Mouse (Mus musculus) midbrain, embryonic 13.5 days (tissue): ENCODE measurements at regions not wholly inside any gene's neighbourhood (a gene's known extent, or its start where the extent isn't known, plus 50 kb on each side); places are given as distances from the start of the nearest gene placed in this dataset.

Source experiments
- ATAC-seq: fragments of 200-750 bp; cut with Nextera tagmentation; 2 replicates; pipeline ENCODE4 v1.8.0; 2017; ENCODE audit warnings: mild to moderate bottlenecking, moderate TSS enrichment, moderate library complexity
- H3K27ac ChIP-seq: fragments of 300-500 bp; sonication (generic); 2 replicates; pipeline ENCODE4 v1.5.1; 2015; ENCODE audit warnings: inconsistent platforms, mild to moderate bottlenecking, moderate library complexity
- H3K27me3 ChIP-seq: fragments of 300-500 bp; sonication (generic); 2 replicates; pipeline ENCODE4 v1.6.1; 2015; ENCODE audit warnings: mild to moderate bottlenecking, inconsistent platforms
- H3K36me3 ChIP-seq: fragments of 300-500 bp; sonication (generic); 2 replicates; pipeline ENCODE4 v1.6.1; 2015; ENCODE audit warnings: mild to moderate bottlenecking, inconsistent platforms
- H3K4me1 ChIP-seq: fragments of 300-500 bp; sonication (generic); replicated peaks from 2 replicates; pipeline ENCODE4 v1.6.1; 2015; ENCODE audit warnings: inconsistent platforms
- H3K4me2 ChIP-seq: fragments of 300-500 bp; sonication (generic); replicated peaks from 2 replicates; pipeline ENCODE4 v1.6.1; 2015; ENCODE audit warnings: moderate library complexity, mild to moderate bottlenecking, inconsistent platforms
- H3K4me3 ChIP-seq: fragments of 300-500 bp; sonication (generic); replicated peaks from 2 replicates; pipeline ENCODE4 v1.5.1; 2015; ENCODE audit warnings: mild to moderate bottlenecking, inconsistent platforms
- H3K9ac ChIP-seq: fragments of 300-500 bp; sonication (generic); replicated peaks from 2 replicates; pipeline ENCODE4 v1.6.1; 2015; ENCODE audit warnings: mild to moderate bottlenecking, inconsistent platforms
- H3K9me3 ChIP-seq: fragments of 300-500 bp; sonication (generic); 2 replicates; pipeline ENCODE4 v1.6.1; 2016; ENCODE audit warnings: mild to moderate bottlenecking, inconsistent platforms
- WGBS: fragments of 180-500 bp; shearing (Covaris S2); methylation state at CpG from one replicate; pipeline ENCODE4 v1.1.7; 2015; 5-methylcytosine and 5-hydroxymethylcytosine counted together

DNA sequence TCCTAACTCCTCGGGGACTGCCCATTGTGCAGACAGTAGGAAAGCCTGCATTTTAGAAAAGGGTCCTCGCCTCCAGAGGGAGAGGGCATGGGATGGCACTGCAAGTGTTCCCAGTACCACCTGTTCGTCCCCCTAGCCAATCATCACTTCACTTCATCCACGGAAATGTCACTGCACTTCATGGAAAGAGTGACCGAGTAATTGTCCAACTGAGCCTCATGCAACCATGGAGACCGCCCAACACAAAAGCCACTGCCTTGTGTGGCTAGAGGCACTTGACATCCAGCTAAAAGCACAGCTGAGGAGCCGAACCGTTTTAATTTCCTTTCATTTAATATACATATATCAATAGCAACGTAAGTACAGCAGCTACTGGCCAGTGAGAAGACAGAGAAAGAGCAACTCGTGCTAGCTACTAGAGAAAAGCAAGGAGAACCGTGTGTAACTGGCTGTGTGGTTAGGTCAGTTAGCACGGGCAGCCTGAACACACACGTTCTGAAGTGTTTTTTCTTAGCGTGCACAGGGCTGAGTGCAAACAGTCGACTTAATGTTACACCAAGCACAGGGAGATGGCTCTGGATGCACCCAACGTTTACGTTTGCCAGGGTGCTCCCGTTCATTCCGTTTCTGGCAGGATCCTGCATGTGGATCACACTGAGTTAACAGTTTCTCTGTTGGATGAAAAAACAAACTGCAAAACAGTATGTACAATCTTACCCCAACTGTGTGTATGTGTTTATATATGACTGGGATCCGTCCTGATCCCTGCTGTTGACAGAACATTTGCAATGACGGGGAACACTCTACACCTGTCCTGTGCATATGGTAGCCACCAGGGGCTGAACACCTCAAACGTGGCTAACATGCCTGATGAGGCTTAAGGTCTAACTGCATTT, 202.8 kb upstream of the Klf14 start:
- Histone ChIP-seq H3K36me3 (no peaks in the 10 kb centered on the region), H3K9ac (no peak overlapping the region), H3K27me3 (no peaks in the 10 kb centered on the region), H3K4me2 (no peak overlapping the region), H3K27ac (no peak overlapping the region), H3K4me1 (peaks cover 14% of the 10 kb centered on the region), H3K9me3 (no peaks in the 10 kb centered on the region), H3K4me3 (no peak overlapping the region)
- 67% methylated on average over 22 of the region's 22 CpGs for WGBS
- ATAC-seq: no peak

DNA sequence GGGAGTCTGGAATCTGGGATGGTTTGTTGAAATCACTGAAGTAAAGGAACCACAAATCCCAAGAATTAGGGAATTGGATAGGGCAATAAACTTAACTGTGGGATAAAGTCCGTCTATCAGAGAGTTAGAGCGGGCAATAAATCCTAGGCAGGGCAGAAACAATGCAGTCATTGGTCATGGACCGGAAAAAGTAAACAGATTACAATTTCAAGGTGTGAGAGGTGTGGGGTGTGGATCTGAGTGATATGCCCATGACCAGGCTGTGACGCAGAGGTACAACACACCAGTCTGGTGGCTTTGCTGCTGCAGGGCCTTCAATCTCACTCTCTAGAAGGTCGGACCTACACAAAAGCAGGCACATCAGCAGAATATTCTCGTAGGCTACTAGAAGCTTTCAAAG, 206.1 kb upstream of the Klf14 start:
- H3K27me3 ChIP-seq: no peaks in the 10 kb centered on the region
- H3K4me2 ChIP-seq: no peak overlapping the region
- 89% methylated on average over 6 of the region's 6 CpGs for WGBS
- H3K4me1 ChIP-seq: peaks cover 7% of the 10 kb centered on the region; the same call in 1 of the 2 replicates
- no peak overlapping the region for H3K4me3 ChIP-seq
- no peak overlapping the region for H3K27ac ChIP-seq
- H3K36me3 ChIP-seq: no peaks in the 10 kb centered on the region
- no peaks in the 10 kb centered on the region for H3K9me3 ChIP-seq
- no peak overlapping the region for H3K9ac ChIP-seq
- ATAC-seq: no peak

DNA sequence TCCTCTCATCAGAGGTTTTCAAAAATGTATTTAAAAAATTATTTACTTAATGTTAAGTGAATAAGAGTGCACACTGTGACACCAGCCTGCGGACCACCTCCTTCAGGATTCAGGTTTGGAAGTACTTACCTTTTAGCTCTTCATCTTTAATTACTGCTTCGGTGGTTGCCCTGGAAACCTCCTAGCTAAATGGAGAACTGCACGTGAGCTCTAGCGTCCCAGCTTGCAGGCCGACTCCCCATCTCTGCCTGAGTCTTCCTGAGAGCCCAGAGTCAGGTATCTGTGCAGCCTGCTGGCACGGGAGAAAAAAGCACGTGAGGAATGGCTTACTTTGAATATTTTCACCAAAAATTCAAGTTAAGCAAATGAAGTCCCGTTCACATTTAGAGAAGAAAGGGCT, 207.5 kb upstream of the Klf14 start:
- H3K27me3 ChIP-seq: no peaks in the 10 kb centered on the region
- 58% methylated on average over 8 of the region's 8 CpGs for WGBS
- no peak for ATAC-seq

DNA sequence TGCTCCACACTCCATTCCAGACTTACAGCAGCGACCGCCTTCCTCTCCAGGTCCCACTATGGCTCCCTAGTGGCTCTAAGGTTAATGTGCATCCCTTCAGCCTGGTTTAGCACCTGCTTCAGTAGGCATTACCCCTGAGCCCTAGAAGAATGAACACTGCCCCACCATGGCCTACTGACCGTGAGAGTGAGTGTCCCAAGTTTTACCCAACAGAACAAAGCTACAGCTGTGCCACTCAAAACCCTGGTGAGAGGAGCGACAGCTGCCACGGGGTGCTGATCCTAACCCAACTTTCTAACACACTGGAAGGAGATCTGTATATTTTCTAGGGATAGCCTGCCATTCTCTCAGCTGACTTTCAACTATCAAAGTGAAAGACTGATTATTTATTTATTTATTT, 208.9 kb upstream of the Klf14 start:
- WGBS: 84% methylated on average over 5 of the region's 5 CpGs
- Histone ChIP-seq H3K27ac (no peak overlapping the region), H3K36me3 (no peaks in the 10 kb centered on the region), H3K4me2 (no peak overlapping the region), H3K27me3 (no peaks in the 10 kb centered on the region), H3K9ac (no peak overlapping the region), H3K4me1 (0 out of 2 replicates have a peak, but pooled peaks cover 4% of the 10 kb centered on the region), H3K9me3 (no peaks in the 10 kb centered on the region), H3K4me3 (no peak overlapping the region)
- ATAC-seq: no peak

More for the DNA sequence above, 207.5 kb upstream of the Klf14 start:
- no peak overlapping the region for H3K4me3 ChIP-seq
- no peaks in the 10 kb centered on the region for H3K36me3 ChIP-seq
- H3K4me2 ChIP-seq: no peak overlapping the region
- no peak overlapping the region for H3K27ac ChIP-seq
- H3K9me3 ChIP-seq: no peaks in the 10 kb centered on the region
- no peak overlapping the region for H3K9ac ChIP-seq
- H3K4me1 ChIP-seq: 0 out of 2 replicates have a peak, but pooled peaks cover 4% of the 10 kb centered on the region

DNA sequence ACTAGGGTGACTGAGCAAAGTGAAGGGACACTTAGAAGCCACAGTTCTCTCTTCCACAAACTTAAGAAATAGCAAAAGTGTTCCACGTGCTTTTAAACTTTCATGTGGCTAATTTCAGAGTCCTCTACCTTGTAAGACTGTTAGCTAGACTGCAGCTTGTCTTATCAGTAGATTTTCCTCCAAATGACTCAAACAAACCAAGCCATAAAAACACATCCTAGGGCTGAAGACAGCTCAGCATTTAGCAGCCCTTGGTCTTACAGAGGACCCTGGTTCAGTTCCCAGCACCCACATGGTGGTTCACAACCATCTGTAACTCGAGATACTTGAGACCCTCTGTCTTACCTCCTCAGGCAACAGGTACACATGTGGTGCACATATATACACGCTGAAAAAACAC, 209.9 kb upstream of the Klf14 start:
- Histone ChIP-seq H3K36me3 (no peaks in the 10 kb centered on the region), H3K9ac (no peak overlapping the region), H3K4me3 (no peak overlapping the region), H3K4me2 (no peak overlapping the region), H3K4me1 (0 out of 2 replicates have a peak, but pooled peaks cover 4% of the 10 kb centered on the region), H3K27me3 (no peaks in the 10 kb centered on the region), H3K9me3 (no peaks in the 10 kb centered on the region), H3K27ac (no peak overlapping the region)
- 85% methylated on average over 3 of the region's 3 CpGs for WGBS
- no peak for ATAC-seq

DNA sequence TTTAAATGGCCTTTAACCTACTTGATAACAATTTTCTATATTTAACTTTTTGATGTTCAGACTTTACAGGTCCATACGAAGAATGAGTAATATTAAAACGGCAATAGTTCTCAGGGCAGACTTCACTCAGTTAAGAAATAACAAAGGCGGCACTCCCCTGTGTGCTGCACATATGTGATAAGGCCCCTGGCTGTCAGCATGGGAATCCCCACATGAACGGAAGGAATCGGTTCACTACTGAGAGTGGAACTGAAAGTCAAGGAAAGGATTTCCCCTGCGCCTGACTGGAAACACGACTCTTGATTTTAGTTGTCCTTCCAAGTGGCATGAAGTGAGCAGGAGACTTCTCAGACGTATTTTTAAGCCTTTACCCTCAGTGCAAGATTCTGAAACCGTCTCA, 210.5 kb upstream of the Klf14 start:
- Histone ChIP-seq H3K9ac (no peak overlapping the region), H3K27ac (no peak overlapping the region), H3K27me3 (no peaks in the 10 kb centered on the region), H3K4me2 (no peak overlapping the region), H3K4me3 (no peak overlapping the region), H3K9me3 (no peaks in the 10 kb centered on the region), H3K4me1 (0 out of 2 replicates have a peak, but pooled peaks cover 4% of the 10 kb centered on the region), H3K36me3 (no peaks in the 10 kb centered on the region)
- 88% methylated on average over 9 of the region's 9 CpGs for WGBS
- no peak for ATAC-seq

DNA sequence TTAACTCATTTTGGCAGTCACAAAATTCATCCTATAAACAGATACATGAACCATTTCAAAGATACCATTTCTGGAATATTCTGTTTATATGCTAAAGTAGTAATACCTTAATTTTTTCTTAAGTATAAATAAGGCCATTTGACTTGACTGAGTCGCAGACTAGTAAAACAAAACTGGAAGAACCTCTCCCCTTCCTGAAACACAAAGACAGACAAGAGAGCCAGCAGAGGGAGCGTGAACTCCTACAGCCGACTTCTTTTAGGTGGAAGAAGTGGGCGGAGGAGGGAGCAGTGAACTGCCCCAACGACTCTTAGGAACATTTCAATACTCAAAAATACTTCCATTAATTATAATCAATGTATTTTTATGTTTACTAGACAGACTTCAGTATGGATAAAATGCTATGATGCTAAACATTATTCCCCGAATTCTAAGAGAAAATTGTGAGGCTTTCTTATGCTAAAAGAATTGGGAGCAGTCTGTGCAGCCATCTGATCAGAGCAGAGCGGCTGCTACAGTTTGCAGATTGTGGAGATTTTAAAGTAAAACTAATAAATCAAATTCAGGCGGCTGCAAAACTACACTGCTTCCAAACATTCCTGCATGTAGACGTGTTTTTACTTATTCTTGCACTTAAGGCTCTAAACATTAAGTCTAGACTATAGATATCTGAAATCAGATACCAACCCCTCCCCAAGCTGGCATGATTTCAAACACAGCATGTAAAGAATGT, 211.2 kb upstream of the Klf14 start:
- Histone ChIP-seq H3K4me2 (no peak overlapping the region), H3K27ac (no peak overlapping the region), H3K36me3 (no peaks in the 10 kb centered on the region), H3K4me3 (no peak overlapping the region), H3K27me3 (no peaks in the 10 kb centered on the region), H3K4me1 (0 out of 2 replicates have a peak, but pooled peaks cover 4% of the 10 kb centered on the region), H3K9me3 (no peaks in the 10 kb centered on the region), H3K9ac (no peak overlapping the region)
- 65% methylated on average over 9 of the region's 9 CpGs for WGBS
- no peak for ATAC-seq

DNA sequence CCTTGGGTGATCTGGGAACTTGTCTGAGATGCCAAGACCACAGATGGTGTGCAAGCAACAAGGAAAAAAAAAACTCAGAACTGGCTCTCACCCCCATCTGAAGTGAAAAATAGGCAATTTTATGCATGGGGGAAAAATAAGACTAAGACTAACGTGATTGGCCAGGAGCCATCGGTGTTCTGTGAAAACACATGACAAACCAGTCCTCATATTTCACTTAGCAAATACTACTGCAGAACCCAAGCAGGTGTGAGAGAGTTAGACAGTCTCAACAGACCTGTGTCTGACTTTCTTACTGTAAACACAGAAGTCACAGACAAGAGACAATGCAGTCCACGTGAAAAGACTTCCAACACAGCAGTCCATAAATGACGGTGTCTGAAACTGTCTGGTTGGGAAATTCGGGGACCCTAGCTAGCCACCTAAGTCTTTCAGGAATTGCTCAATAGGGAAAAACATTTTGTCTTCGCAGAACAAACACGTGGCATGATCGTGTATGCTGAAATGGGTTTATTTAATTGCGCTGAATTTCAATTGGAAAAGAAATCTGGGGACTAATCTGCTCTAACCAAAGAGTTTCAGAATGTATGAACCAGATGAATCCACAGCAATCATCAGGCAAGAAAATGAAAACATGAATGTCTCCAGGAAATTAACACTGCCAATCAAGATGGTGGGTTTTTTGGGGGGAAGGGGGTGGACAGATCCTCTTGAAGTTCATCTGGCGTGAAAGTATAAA, 213.1 kb upstream of the Klf14 start:
- Histone ChIP-seq H3K4me3 (no peak overlapping the region), H3K9ac (no peak overlapping the region), H3K36me3 (no peaks in the 10 kb centered on the region), H3K4me2 (no peak overlapping the region), H3K27ac (no peak overlapping the region), H3K9me3 (no peaks in the 10 kb centered on the region), H3K27me3 (no peaks in the 10 kb centered on the region), H3K4me1 (0 out of 2 replicates have a peak, but pooled peaks cover 4% of the 10 kb centered on the region)
- 93% methylated on average over 10 of the region's 10 CpGs for WGBS
- ATAC-seq: no peak

DNA sequence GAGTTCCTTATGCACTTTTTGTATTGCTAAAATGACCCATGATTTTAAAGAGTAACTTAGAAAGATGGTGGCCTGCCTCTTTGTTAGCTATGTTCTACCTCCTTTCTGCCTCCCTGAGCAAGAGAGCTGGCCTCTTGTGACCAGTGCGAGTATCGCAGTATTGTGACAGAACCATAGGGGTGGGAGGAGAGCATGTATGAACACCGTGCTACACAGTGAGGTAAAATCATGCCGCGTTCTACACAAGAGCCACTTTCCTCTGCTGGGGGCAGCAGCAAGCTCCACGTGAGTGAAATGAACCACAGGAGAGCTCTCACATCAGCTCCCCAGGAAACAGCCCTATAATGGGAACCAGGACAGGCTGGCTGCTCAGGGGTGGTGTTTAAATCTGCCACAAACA, 216.9 kb upstream of the Klf14 start:
- ATAC-seq: no peak
- H3K4me2 ChIP-seq: no peak overlapping the region
- H3K9ac ChIP-seq: no peak overlapping the region
- H3K4me3 ChIP-seq: no peak overlapping the region
- no peaks in the 10 kb centered on the region for H3K27me3 ChIP-seq
- 0 out of 2 replicates have a peak, but pooled peaks cover 4% of the 10 kb centered on the region for H3K4me1 ChIP-seq
- H3K9me3 ChIP-seq: no peaks in the 10 kb centered on the region
- H3K27ac ChIP-seq: no peak overlapping the region
- no peaks in the 10 kb centered on the region for H3K36me3 ChIP-seq
- 78% methylated on average over 6 of the region's 6 CpGs for WGBS

DNA sequence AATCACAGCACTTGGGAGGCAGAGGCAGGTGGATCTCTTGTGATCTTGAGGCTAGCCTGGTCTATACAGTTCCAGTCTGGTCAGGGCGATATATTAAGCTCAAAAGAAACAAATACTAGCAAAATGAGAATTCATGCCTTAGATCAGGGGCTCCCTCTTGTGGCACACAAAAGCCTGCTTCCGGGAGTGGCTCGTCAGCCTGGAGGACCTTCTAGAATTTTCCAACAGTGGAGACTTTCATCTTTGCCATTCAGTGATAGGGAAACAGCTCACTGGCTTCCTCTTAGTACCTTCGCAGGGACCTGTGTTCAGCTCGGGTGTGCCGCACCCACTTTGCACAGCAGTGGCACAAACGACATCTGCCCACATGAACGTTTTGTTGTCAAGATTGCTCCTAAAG, 217.5 kb upstream of the Klf14 start:
- no peak overlapping the region for H3K4me3 ChIP-seq
- WGBS: 84% methylated on average over 8 of the region's 8 CpGs
- H3K4me2 ChIP-seq: no peak overlapping the region
- no peak overlapping the region for H3K27ac ChIP-seq
- H3K4me1 ChIP-seq: 0 out of 2 replicates have a peak, but pooled peaks cover 4% of the 10 kb centered on the region
- H3K27me3 ChIP-seq: no peaks in the 10 kb centered on the region
- H3K9me3 ChIP-seq: no peaks in the 10 kb centered on the region
- no peaks in the 10 kb centered on the region for H3K36me3 ChIP-seq
- H3K9ac ChIP-seq: no peak overlapping the region
- no peak for ATAC-seq

DNA sequence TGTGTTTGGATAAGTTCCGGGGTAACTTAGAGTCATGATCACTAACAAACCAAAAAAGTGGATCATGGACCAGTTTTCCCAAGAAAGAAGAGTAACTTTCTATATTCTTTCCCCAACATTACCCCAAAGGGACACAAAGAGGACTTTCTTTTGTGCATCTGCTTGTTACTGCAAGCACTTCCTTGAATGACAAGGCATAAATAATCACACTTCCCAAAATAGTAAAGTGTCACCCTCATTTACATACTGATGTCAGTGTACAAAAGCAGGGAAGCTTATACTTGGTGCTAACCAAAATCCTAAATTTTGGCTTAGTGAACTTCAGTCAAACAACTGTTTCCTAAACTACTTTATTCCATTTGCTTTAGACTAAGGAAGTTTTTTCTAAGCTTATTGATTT, 218.0 kb upstream of the Klf14 start:
- Histone ChIP-seq H3K9me3 (no peaks in the 10 kb centered on the region), H3K27ac (no peak overlapping the region), H3K27me3 (no peaks in the 10 kb centered on the region), H3K36me3 (no peaks in the 10 kb centered on the region), H3K4me1 (0 out of 2 replicates have a peak, but pooled peaks cover 4% of the 10 kb centered on the region), H3K4me3 (no peak overlapping the region), H3K9ac (no peak overlapping the region), H3K4me2 (no peak overlapping the region)
- no peak for ATAC-seq
- WGBS: 93% methylated on average over 1 of the region's 1 CpGs
